Mouse (Mus musculus) hindbrain, embryonic 16.5 days (tissue): ENCODE data around the gene Gramd2. TPM values are rescaled to one million over a fixed set of nuclear protein-coding genes. Genes with fewer than 3 reads are reported as not detected.

Experiments used
- ATAC-seq: fragments of 200-750 bp; cut with Nextera tagmentation; 2 replicates; pipeline ENCODE4 v1.8.0; 2017; ENCODE audit warnings: moderate TSS enrichment, moderate library complexity
- H3K27ac ChIP-seq: fragments of 300-500 bp; sonication (generic); 2 replicates; pipeline ENCODE4 v1.5.1; 2014; ENCODE audit warnings: low read depth, mild to moderate bottlenecking, control low read depth, low read length, moderate library complexity
- H3K27me3 ChIP-seq: fragments of 300-500 bp; sonication (generic); replicated peaks from 2 replicates; pipeline ENCODE4 v1.6.1; 2014; ENCODE audit warnings: low read length; ENCODE audit not compliant: control insufficient read depth, insufficient read depth
- H3K36me3 ChIP-seq: fragments of 300-500 bp; sonication (generic); 2 replicates; pipeline ENCODE4 v1.6.1; 2014; ENCODE audit warnings: mild to moderate bottlenecking, low read length, moderate library complexity, mixed read lengths; ENCODE audit not compliant: control insufficient read depth, insufficient read depth
- H3K4me1 ChIP-seq: fragments of 300-500 bp; sonication (generic); 2 replicates; pipeline ENCODE4 v1.6.1; 2014; ENCODE audit warnings: low read depth, low read length; ENCODE audit not compliant: control insufficient read depth, insufficient read depth
- H3K4me2 ChIP-seq: fragments of 300-500 bp; sonication (generic); 2 replicates; pipeline ENCODE4 v1.6.1; 2014; ENCODE audit warnings: mild to moderate bottlenecking, low read length, control low read depth, moderate library complexity
- H3K4me3 ChIP-seq: fragments of 300-500 bp; sonication (generic); 2 replicates; pipeline ENCODE4 v1.5.1; 2014; ENCODE audit warnings: mild to moderate bottlenecking, low read length, control low read depth, moderate library complexity
- H3K9ac ChIP-seq: fragments of 300-500 bp; sonication (generic); 2 replicates; pipeline ENCODE4 v1.6.1; 2014; ENCODE audit warnings: low read depth, mild to moderate bottlenecking, control low read depth, low read length, moderate library complexity
- H3K9me3 ChIP-seq: fragments of 300-500 bp; sonication (generic); 2 replicates; pipeline ENCODE4 v1.6.1; 2014; ENCODE audit warnings: mild to moderate bottlenecking, low read length, moderate library complexity; ENCODE audit not compliant: control insufficient read depth
- WGBS: fragments of 180-500 bp; shearing (Covaris S2); extraction: QIAGEN DNeasy Blood & Tissue Kit; methylation state at CpG from one replicate; pipeline ENCODE4 v1.1.7; 2014; 5-methylcytosine and 5-hydroxymethylcytosine counted together
- polyA plus RNA-seq: library from polyadenylated mRNA; unstranded; fragments of >200 nt; fragmentation: Nextera tagmentation; extraction: Ambion mirVana; gene quantifications from 2 replicates; pipeline ENCODE4 v1.2.1, GENCODE M21; 2015

The Gramd2 gene
- polyA plus RNA-seq, 1 experiment from 2014 or later: 5.4 TPM

GRCm38 (mm10) chr9:59678313-59678712, 1.6 kb upstream of the Gramd2 start:
- H3K27me3 ChIP-seq: no peaks in the 10 kb centered on the region; the same call in 1 of the 2 replicates
- H3K9me3 ChIP-seq: no peaks in the 10 kb centered on the region
- H3K4me1 ChIP-seq: peaks cover 10% of the 10 kb centered on the region; the same call in 1 of the 2 replicates
- H3K27ac ChIP-seq: no peak overlapping the region
- no peak overlapping the region for H3K4me3 ChIP-seq
- H3K36me3 ChIP-seq: peaks cover 45% of the 10 kb centered on the region
- 0 out of 2 replicates have a peak, but pooled peaks have one; percentile 22 for ATAC-seq
- WGBS: 27% methylated on average over 1 of the region's 1 CpGs
- H3K4me2 ChIP-seq: no peak overlapping the region
- no peak overlapping the region for H3K9ac ChIP-seq

GRCm38 (mm10) chr9:59680534-59680875, 561 bp downstream of the Gramd2 start:
- WGBS: 11% methylated on average over 16 of the region's 16 CpGs
- Histone ChIP-seq H3K27me3 (no peaks in the 10 kb centered on the region; the same call in 1 of the 2 replicates), H3K9me3 (no peaks in the 10 kb centered on the region), H3K4me1 (peaks cover 10% of the 10 kb centered on the region; the same call in 1 of the 2 replicates), H3K36me3 (peaks cover 25% of the 10 kb centered on the region), H3K4me2 (peak overlapping the region; percentile 94), H3K9ac (peak overlapping the region; percentile 74), H3K4me3 (peak overlapping the region; percentile 68), H3K27ac (no peak overlapping the region)
- ATAC-seq: peak; percentile 53

GRCm38 (mm10) chr9:59684020-59684419, 4.1 kb downstream of the Gramd2 start:
- peaks cover 10% of the 10 kb centered on the region; the same call in 1 of the 2 replicates for H3K4me1 ChIP-seq
- no peak overlapping the region for H3K4me3 ChIP-seq
- no peaks in the 10 kb centered on the region; the same call in 1 of the 2 replicates for H3K27me3 ChIP-seq
- H3K4me2 ChIP-seq: no peak overlapping the region
- no peak for ATAC-seq
- H3K9ac ChIP-seq: no peak overlapping the region
- peaks cover 4% of the 10 kb centered on the region; the same call in 1 of the 2 replicates for H3K36me3 ChIP-seq
- no peaks in the 10 kb centered on the region for H3K9me3 ChIP-seq
- WGBS: 76% methylated on average over 2 of the region's 2 CpGs
- no peak overlapping the region for H3K27ac ChIP-seq

GRCm38 (mm10) chr9:59687416-59688046, 7.6 kb downstream of the Gramd2 start:
- H3K4me1 ChIP-seq: peaks cover 11% of the 10 kb centered on the region
- no peak overlapping the region for H3K27ac ChIP-seq
- H3K27me3 ChIP-seq: no peaks in the 10 kb centered on the region
- WGBS: 53% methylated on average over 6 of the region's 6 CpGs
- ATAC-seq: no peak
- no peaks in the 10 kb centered on the region for H3K9me3 ChIP-seq
- no peak overlapping the region for H3K9ac ChIP-seq
- no peak overlapping the region for H3K4me2 ChIP-seq
- H3K4me3 ChIP-seq: no peak overlapping the region
- H3K36me3 ChIP-seq: no peaks in the 10 kb centered on the region

GRCm38 (mm10) chr9:59691635-59692094, 11.7 kb downstream of the Gramd2 start:
- Histone ChIP-seq H3K4me1 (peaks cover 12% of the 10 kb centered on the region), H3K36me3 (no peaks in the 10 kb centered on the region), H3K9ac (peak overlapping the region; percentile 57), H3K4me3 (peak overlapping the region; percentile 37), H3K27me3 (no peaks in the 10 kb centered on the region), H3K4me2 (peak overlapping the region; percentile 70), H3K27ac (peak overlapping the region; percentile 72), H3K9me3 (no peaks in the 10 kb centered on the region)
- peak; percentile 89 for ATAC-seq
- 4% methylated on average over 23 of the region's 23 CpGs for WGBS

GRCm38 (mm10) chr9:59692145-59692544, 12.2 kb downstream of the Gramd2 start:
- H3K4me1 ChIP-seq: peaks cover 12% of the 10 kb centered on the region
- 32% methylated on average over 9 of the region's 9 CpGs for WGBS
- peak overlapping the region; percentile 57 for H3K9ac ChIP-seq
- H3K9me3 ChIP-seq: no peaks in the 10 kb centered on the region
- peak; percentile 73 for ATAC-seq
- peak overlapping the region; percentile 72 for H3K27ac ChIP-seq
- H3K36me3 ChIP-seq: no peaks in the 10 kb centered on the region
- H3K4me3 ChIP-seq: peak overlapping the region; percentile 37
- H3K4me2 ChIP-seq: peak overlapping the region; percentile 70
- H3K27me3 ChIP-seq: no peaks in the 10 kb centered on the region

GRCm38 (mm10) chr9:59694571-59695450, 14.9 kb downstream of the Gramd2 start:
- Histone ChIP-seq H3K27ac (no peak overlapping the region), H3K4me1 (peaks cover 12% of the 10 kb centered on the region), H3K9me3 (no peaks in the 10 kb centered on the region), H3K9ac (no peak overlapping the region), H3K4me2 (no peak overlapping the region), H3K4me3 (no peak overlapping the region), H3K27me3 (no peaks in the 10 kb centered on the region), H3K36me3 (no peaks in the 10 kb centered on the region)
- 65% methylated on average over 16 of the region's 16 CpGs for WGBS
- no peak for ATAC-seq

GRCm38 (mm10) chr9:59695451-59695813, 15.5 kb downstream of the Gramd2 start:
- 52% methylated on average over 3 of the region's 3 CpGs for WGBS
- no peak overlapping the region for H3K4me2 ChIP-seq

GRCm38 (mm10) chr9:59696381-59696780, 16.4 kb downstream of the Gramd2 start:
- ATAC-seq: no peak

More at GRCm38 (mm10) chr9:59695451-59695813, 15.5 kb downstream of the Gramd2 start:
- Histone ChIP-seq H3K27ac (no peak overlapping the region), H3K4me3 (no peak overlapping the region), H3K36me3 (no peaks in the 10 kb centered on the region), H3K27me3 (no peaks in the 10 kb centered on the region), H3K4me1 (peaks cover 12% of the 10 kb centered on the region), H3K9me3 (no peaks in the 10 kb centered on the region), H3K9ac (no peak overlapping the region)
- ATAC-seq: no peak

More at GRCm38 (mm10) chr9:59696381-59696780, 16.4 kb downstream of the Gramd2 start:
- Histone ChIP-seq H3K27ac (no peak overlapping the region), H3K4me1 (peaks cover 12% of the 10 kb centered on the region), H3K9ac (no peak overlapping the region), H3K9me3 (no peaks in the 10 kb centered on the region), H3K4me2 (no peak overlapping the region), H3K36me3 (no peaks in the 10 kb centered on the region), H3K4me3 (no peak overlapping the region), H3K27me3 (no peaks in the 10 kb centered on the region)
- 78% methylated on average over 3 of the region's 3 CpGs for WGBS
